Mouse (Mus musculus): ENCODE results near the gene Gm49322. TPM values are rescaled to one million over a fixed set of nuclear protein-coding genes. Genes with fewer than 3 reads are reported as not detected.
A peak's percentile ranks its signal among the peaks of the same experiment; 100 is the strongest.
"Not testable (repeated sequence)": the region's sequence is repeated elsewhere in the genome, so short reads cannot be mapped to it uniquely, and the experiment has no call there.

Gm49322 gene
- total RNA-seq, 2 experiments from 2014 or later: 2.6 to 3.6 TPM

- intact Hi-C loops (cut with DNase I): no loop called here
- DNase-seq (ENCODE audit: low spot score in 2 of 2): no peak
Measured at GRCm38 (mm10) chr10:80628925-80629324, 23.1 kb downstream of the Gm49322 start.

GRCm38 (mm10) chr10:80635345-80635744, 29.5 kb downstream of the Gm49322 start:
- DNase-seq (ENCODE audit: low spot score in 2 of 2): no peak
- intact Hi-C loops (cut with DNase I): no loop called here

- intact Hi-C loops (cut with DNase I): no loop called here
- no peak for DNase-seq (ENCODE audit: low spot score in 2 of 2)
Measured at GRCm38 (mm10) chr10:80646936-80647335, 41.1 kb downstream of the Gm49322 start.

- DNase-seq (ENCODE audit: low spot score in 2 of 2); intact Hi-C loops (cut with DNase I): not testable (repeated sequence)
Measured at GRCm38 (mm10) chr10:80649910-80650309, 44.1 kb downstream of the Gm49322 start.

GRCm38 (mm10) chr10:80650392-80650791, 44.6 kb downstream of the Gm49322 start:
- peak; percentile 44 to 49 for DNase-seq (ENCODE audit: low spot score in 2 of 2)
- intact Hi-C loops (cut with DNase I): no loop called here

- DNase-seq (ENCODE audit: low spot score in 2 of 2): no peak
- intact Hi-C loops (cut with DNase I): no loop called here
Measured at GRCm38 (mm10) chr10:80653156-80653720, 47.4 kb downstream of the Gm49322 start.

- intact Hi-C loops (cut with DNase I): loop anchor here (5.0 kb wide), 1 partner anchor 47 kb away; the partner anchor contains the start of genes Izumo4 and Mob3a
- DNase-seq (ENCODE audit: low spot score in 2 of 2): no peak
Measured at GRCm38 (mm10) chr10:80654866-80655265, 49.0 kb downstream of the Gm49322 start.

GRCm38 (mm10) chr10:80655406-80656129, 49.7 kb downstream of the Gm49322 start:
- intact Hi-C loops (cut with DNase I): loop anchor here (2.0 to 5.0 kb wide), 3 partner anchors 21 to 47 kb away; partner anchors contain the start of genes Csnk1g2, Izumo4 and Mob3a
- DNase-seq (ENCODE audit: low spot score in 2 of 2): no peak

- DNase-seq (ENCODE audit: low spot score in 2 of 2): peak; percentile 90 to 91
- intact Hi-C loops (cut with DNase I): loop anchor here (2.0 to 5.0 kb wide), 3 partner anchors 21 to 46 kb away; partner anchors contain the start of genes Csnk1g2, Izumo4 and Mob3a
Measured at GRCm38 (mm10) chr10:80656130-80656862, 50.5 kb downstream of the Gm49322 start.

- DNase-seq (ENCODE audit: low spot score in 2 of 2): no peak
Measured at GRCm38 (mm10) chr10:80656863-80657623, 51.2 kb downstream of the Gm49322 start, which contains the start of gene Btbd2. Gene Btbd2, minus strand, starts transcription at chr10:80657071.

GRCm38 (mm10) chr10:80658194-80658840, 52.5 kb downstream of the Gm49322 start:
- DNase-seq (ENCODE audit: low spot score in 2 of 2): no peak
- intact Hi-C loops (cut with DNase I): loop anchor here (5.0 kb wide), 1 partner anchor 44 kb away; the partner anchor contains the start of genes Izumo4 and Mob3a

More at GRCm38 (mm10) chr10:80656863-80657623, 51.2 kb downstream of the Gm49322 start, which contains the start of gene Btbd2:
- intact Hi-C loops (cut with DNase I): loop anchor here (2.0 to 5.0 kb wide), 3 partner anchors 20 to 45 kb away; partner anchors contain the start of genes Csnk1g2, Izumo4 and Mob3a

- intact Hi-C loops (cut with DNase I): loop anchor here (5.0 kb wide), 1 partner anchor 43 kb away; the partner anchor contains the start of genes Izumo4 and Mob3a
- no peak for DNase-seq (ENCODE audit: low spot score in 2 of 2)
Measured at GRCm38 (mm10) chr10:80658841-80659202, 53.0 kb downstream of the Gm49322 start.

- DNase-seq (ENCODE audit: low spot score in 2 of 2): peak in 1 of 2 experiments; percentile 63
- intact Hi-C loops (cut with DNase I): loop anchor here (5.0 kb wide), 1 partner anchor 43 kb away; the partner anchor contains the start of genes Izumo4 and Mob3a
Measured at GRCm38 (mm10) chr10:80659213-80659612, 53.4 kb downstream of the Gm49322 start.

GRCm38 (mm10) chr10:80661149-80661548, 55.3 kb downstream of the Gm49322 start:
- DNase-seq (ENCODE audit: low spot score in 2 of 2): no peak
- intact Hi-C loops (cut with DNase I): no loop called here

GRCm38 (mm10) chr10:80663485-80664196, 57.8 kb downstream of the Gm49322 start:
- intact Hi-C loops (cut with DNase I): no loop called here
- no peak for DNase-seq (ENCODE audit: low spot score in 2 of 2)

GRCm38 (mm10) chr10:80664197-80665015, 58.6 kb downstream of the Gm49322 start:
- intact Hi-C loops (cut with DNase I): no loop called here

GRCm38 (mm10) chr10:80665016-80665380, 59.2 kb downstream of the Gm49322 start:
- DNase-seq (ENCODE audit: low spot score in 2 of 2): no peak
- intact Hi-C loops (cut with DNase I): no loop called here

More at GRCm38 (mm10) chr10:80664197-80665015, 58.6 kb downstream of the Gm49322 start:
- DNase-seq (ENCODE audit: low spot score in 2 of 2): peak; percentile 46 to 54

Measured in left cerebral cortex, postnatal 36 days (tissue).